Mouse (Mus musculus): ENCODE measurements around the gene 1700067P10Rik. TPM values are rescaled to one million over a fixed set of nuclear protein-coding genes. Genes with fewer than 3 reads are reported as not detected.

1700067P10Rik gene
- polyA plus RNA-seq, 1 experiment = not detected

DNA sequence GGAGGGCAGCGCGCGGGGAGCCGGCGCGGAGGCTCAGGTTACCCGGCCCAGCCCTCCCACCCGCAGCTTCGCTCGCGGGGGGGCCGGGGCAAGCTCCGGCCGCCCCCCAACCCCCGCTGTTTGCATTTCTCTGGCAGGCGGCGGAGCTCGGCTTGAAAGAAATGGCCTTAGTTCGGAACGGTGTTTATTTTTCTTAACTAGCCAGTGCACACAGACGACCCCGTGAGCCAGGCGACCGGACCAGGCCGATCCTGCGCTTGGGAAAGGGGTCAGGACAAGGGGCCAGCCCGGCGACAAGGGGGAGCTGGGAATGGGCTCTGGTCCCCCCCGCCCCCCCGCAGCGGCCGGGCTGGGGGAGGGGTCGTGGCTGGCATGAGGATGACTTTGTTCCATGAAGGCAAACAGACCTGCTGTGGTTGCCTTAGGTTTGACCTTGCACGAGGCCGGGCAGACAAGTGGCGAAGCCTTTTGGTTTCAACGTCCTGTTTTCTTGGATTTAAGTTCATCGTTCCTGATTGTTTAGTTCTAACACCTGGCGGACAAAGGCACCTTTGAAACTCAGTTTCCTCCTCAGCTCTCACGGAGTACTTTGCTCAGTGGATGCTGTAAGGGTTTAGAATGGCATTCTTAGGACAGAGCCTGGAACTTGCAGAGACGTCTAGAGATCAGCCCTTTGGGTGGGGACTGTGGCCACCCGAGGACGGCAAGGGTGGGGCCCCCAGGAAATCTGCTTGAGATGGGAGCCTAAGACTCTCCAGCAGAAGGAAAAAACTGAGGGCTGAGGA, 8.8 kb downstream of the 1700067P10Rik start:
- no peak overlapping the region for H3ac ChIP-seq (ENCODE audit: control insufficient read depth, insufficient read length, low read depth)
- H3K36me3 ChIP-seq (ENCODE audit: control insufficient read depth, insufficient read depth) = no peaks in the 10 kb centered on the region
- no peaks in the 10 kb centered on the region for H3K79me2 ChIP-seq (ENCODE audit: control insufficient read depth, insufficient read depth)
- TF ChIP-seq MYOD1 (IDR thresholded peaks at IDR 0.05; ENCODE audit: control insufficient read depth, insufficient read length, low read depth) = no peak
- TF ChIP-seq CTCF (IDR thresholded peaks at IDR 0.05; ENCODE audit: control insufficient read depth, insufficient read depth, insufficient read length) = no peak
- no peak for TF ChIP-seq MAX (IDR thresholded peaks at IDR 0.05)
- no peak for TF ChIP-seq FOSL1 (IDR thresholded peaks at IDR 0.05; ENCODE audit: insufficient read depth, low read length, poor library complexity, severe bottlenecking)
- no peak for TF ChIP-seq MYOG (IDR thresholded peaks at IDR 0.05; ENCODE audit: control insufficient read depth, extremely low read depth, insufficient read length)
- no peak for TF ChIP-seq CEBPB (IDR thresholded peaks at IDR 0.05; ENCODE audit: low read depth)
- no peak for TF ChIP-seq USF1 (IDR thresholded peaks at IDR 0.05; ENCODE audit: low read depth)
- H3K4me3 ChIP-seq (ENCODE audit: insufficient read depth, poor library complexity, severe bottlenecking) = no peak overlapping the region
- H3K79me3 ChIP-seq (ENCODE audit: low read depth) = no peaks in the 10 kb centered on the region
- peaks cover 53% of the 10 kb centered on the region for H3K27me3 ChIP-seq (ENCODE audit: control insufficient read depth, insufficient read depth, insufficient read length)

DNA sequence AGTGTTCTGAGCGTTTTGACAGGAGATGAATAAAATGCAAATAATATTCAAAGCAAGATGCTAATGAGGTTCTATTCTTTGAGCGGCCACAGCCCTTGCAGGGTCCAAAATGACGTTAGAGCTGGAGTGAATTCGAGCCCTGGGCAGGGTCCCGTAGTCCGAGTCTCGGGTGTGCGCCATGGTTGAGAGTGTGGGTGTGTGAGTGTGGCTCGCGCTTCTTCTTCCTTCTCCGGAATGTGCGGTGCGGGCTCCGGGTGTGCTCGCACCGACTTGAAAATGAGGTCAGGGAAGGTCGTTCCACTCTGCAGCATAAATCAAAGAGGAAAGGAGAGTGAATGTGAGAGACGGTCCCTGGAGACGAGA, 9.4 kb downstream of the 1700067P10Rik start:
- H3K79me3 ChIP-seq (ENCODE audit: low read depth) = no peaks in the 10 kb centered on the region
- H3K4me3 ChIP-seq (ENCODE audit: insufficient read depth, poor library complexity, severe bottlenecking) = no peak overlapping the region
- no peak overlapping the region for H3ac ChIP-seq (ENCODE audit: control insufficient read depth, insufficient read length, low read depth)
- TF ChIP-seq MYOG (IDR thresholded peaks at IDR 0.05; ENCODE audit: control insufficient read depth, extremely low read depth, insufficient read length) (no peak), CTCF (IDR thresholded peaks at IDR 0.05; ENCODE audit: control insufficient read depth, insufficient read depth, insufficient read length) (no peak), FOSL1 (IDR thresholded peaks at IDR 0.05; ENCODE audit: insufficient read depth, low read length, poor library complexity, severe bottlenecking) (no peak), MYOD1 (IDR thresholded peaks at IDR 0.05; ENCODE audit: control insufficient read depth, insufficient read length, low read depth) (no peak), CEBPB (IDR thresholded peaks at IDR 0.05; ENCODE audit: low read depth) (no peak), USF1 (IDR thresholded peaks at IDR 0.05; ENCODE audit: low read depth) (no peak), MAX (IDR thresholded peaks at IDR 0.05) (no peak)
- no peaks in the 10 kb centered on the region for H3K36me3 ChIP-seq (ENCODE audit: control insufficient read depth, insufficient read depth)
- peaks cover 53% of the 10 kb centered on the region for H3K27me3 ChIP-seq (ENCODE audit: control insufficient read depth, insufficient read depth, insufficient read length)
- no peaks in the 10 kb centered on the region for H3K79me2 ChIP-seq (ENCODE audit: control insufficient read depth, insufficient read depth)

DNA sequence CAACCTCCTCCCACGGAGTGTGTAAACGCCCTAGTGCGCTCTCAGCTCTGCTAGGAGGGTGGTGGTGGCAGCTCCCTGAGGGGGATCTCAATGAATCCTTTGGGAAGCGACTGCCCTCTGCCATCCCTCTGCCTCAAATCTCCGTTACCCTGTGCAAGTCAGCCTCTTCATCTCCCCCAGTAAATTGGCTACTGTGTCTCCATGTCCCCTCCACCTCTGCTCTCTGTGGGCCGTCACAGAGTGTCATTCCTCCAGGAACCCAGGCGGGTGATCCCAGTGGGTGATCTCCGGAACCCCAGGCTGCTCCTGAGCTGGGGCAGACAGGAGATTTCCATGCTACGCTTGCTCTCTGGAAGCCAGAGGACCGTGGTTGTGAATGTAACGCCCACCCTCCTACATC, 10.2 kb downstream of the 1700067P10Rik start:
- H3K79me3 ChIP-seq (ENCODE audit: low read depth) = no peaks in the 10 kb centered on the region
- no peaks in the 10 kb centered on the region for H3K79me2 ChIP-seq (ENCODE audit: control insufficient read depth, insufficient read depth)
- peaks cover 53% of the 10 kb centered on the region for H3K27me3 ChIP-seq (ENCODE audit: control insufficient read depth, insufficient read depth, insufficient read length)
- no peaks in the 10 kb centered on the region for H3K36me3 ChIP-seq (ENCODE audit: control insufficient read depth, insufficient read depth)
- no peak overlapping the region for H3K4me3 ChIP-seq (ENCODE audit: insufficient read depth, poor library complexity, severe bottlenecking)
- H3ac ChIP-seq (ENCODE audit: control insufficient read depth, insufficient read length, low read depth) = no peak overlapping the region
- TF ChIP-seq CTCF (IDR thresholded peaks at IDR 0.05; ENCODE audit: control insufficient read depth, insufficient read depth, insufficient read length) = no peak
- no peak for TF ChIP-seq USF1 (IDR thresholded peaks at IDR 0.05; ENCODE audit: low read depth)
- TF ChIP-seq CEBPB (IDR thresholded peaks at IDR 0.05; ENCODE audit: low read depth) = no peak
- no peak for TF ChIP-seq MYOD1 (IDR thresholded peaks at IDR 0.05; ENCODE audit: control insufficient read depth, insufficient read length, low read depth)
- TF ChIP-seq FOSL1 (IDR thresholded peaks at IDR 0.05; ENCODE audit: insufficient read depth, low read length, poor library complexity, severe bottlenecking) = no peak
- no peak for TF ChIP-seq MAX (IDR thresholded peaks at IDR 0.05)
- TF ChIP-seq MYOG (IDR thresholded peaks at IDR 0.05; ENCODE audit: control insufficient read depth, extremely low read depth, insufficient read length) = no peak

DNA sequence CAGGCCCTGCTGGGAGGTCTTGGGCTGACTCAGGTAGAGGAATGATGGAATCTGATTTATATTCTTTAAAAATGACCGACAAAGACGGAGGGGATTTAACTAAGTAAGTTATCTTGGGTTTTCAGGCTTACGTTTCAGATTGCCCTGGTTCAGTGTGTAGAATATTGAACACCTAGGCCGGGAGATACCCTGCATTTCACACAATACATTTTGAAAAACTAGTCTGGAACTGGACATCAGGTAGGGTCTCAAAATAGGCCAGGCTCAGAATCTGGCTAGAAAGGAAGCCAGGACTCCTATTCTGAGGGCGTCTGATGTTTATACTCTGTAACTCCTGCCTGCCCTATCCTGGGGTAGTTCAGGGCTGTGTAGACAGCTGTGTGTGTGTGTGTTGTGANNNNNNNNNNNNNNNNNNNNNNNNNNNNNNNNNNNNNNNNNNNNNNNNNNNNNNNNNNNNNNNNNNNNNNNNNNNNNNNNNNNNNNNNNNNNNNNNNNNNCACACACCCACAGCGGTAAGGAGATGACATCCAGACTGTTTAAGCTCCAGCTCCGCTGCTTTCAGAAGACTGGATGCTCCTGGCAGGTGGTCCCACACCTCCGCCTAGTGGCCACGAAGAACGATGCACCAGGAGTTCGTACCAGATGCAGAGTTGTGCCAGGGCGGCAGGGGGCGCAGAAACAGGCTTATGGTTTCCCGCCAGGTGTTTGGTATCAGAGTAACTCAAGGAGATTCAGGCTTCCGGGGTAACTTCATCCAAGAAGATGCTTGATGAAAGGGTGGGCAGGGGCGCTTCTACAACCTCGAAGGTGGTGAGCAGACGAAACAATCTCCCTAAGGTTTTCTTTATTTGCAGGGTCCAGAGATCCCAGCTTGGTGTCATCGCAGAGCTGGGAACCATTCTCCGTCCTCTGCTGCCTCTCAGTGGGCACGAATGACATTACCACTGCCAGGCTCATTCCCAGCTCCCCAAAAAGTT, 11.6 kb downstream of the 1700067P10Rik start:
- H3K36me3 ChIP-seq (ENCODE audit: control insufficient read depth, insufficient read depth) = no peaks in the 10 kb centered on the region
- H3K4me3 ChIP-seq (ENCODE audit: insufficient read depth, poor library complexity, severe bottlenecking) = no peak overlapping the region
- H3ac ChIP-seq (ENCODE audit: control insufficient read depth, insufficient read length, low read depth) = no peak overlapping the region
- no peaks in the 10 kb centered on the region for H3K79me3 ChIP-seq (ENCODE audit: low read depth)
- H3K27me3 ChIP-seq (ENCODE audit: control insufficient read depth, insufficient read depth, insufficient read length) = peaks cover 44% of the 10 kb centered on the region
- peak; percentile 98 for TF ChIP-seq CTCF (IDR thresholded peaks at IDR 0.05; ENCODE audit: control insufficient read depth, insufficient read depth, insufficient read length)
- no peak for TF ChIP-seq MAX (IDR thresholded peaks at IDR 0.05)
- H3K79me2 ChIP-seq (ENCODE audit: control insufficient read depth, insufficient read depth) = no peaks in the 10 kb centered on the region

DNA sequence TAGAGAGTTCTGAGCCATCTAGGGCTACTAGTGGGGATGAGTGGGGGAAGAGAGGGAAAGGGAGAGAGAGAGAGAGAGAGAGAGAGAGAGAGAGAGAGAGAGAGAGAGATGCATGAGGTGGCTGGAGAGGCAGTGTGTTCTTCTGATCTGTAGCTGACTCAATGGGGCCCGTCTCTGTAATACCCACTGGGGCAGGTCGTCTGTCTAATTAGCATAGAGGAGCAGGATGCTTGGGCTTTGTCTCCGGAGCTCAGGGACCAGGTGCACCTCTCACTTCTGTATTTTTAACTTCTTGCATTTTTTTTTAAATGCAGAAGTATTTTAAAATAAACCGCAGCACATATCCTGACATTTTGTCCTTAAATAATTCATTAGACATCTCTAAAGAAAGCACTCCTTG, 18.2 kb downstream of the 1700067P10Rik start:
- H3ac ChIP-seq (ENCODE audit: control insufficient read depth, insufficient read length, low read depth) = no peak overlapping the region
- no peaks in the 10 kb centered on the region for H3K36me3 ChIP-seq (ENCODE audit: control insufficient read depth, insufficient read depth)
- TF ChIP-seq MAX (IDR thresholded peaks at IDR 0.05) (no peak), CEBPB (IDR thresholded peaks at IDR 0.05; ENCODE audit: low read depth) (no peak), MYOG (IDR thresholded peaks at IDR 0.05; ENCODE audit: control insufficient read depth, extremely low read depth, insufficient read length) (no peak)
- H3K4me3 ChIP-seq (ENCODE audit: insufficient read depth, poor library complexity, severe bottlenecking) = no peak overlapping the region
- H3K79me2 ChIP-seq (ENCODE audit: control insufficient read depth, insufficient read depth) = no peaks in the 10 kb centered on the region
- H3K27me3 ChIP-seq (ENCODE audit: control insufficient read depth, insufficient read depth, insufficient read length) = peaks cover 7% of the 10 kb centered on the region
- H3K79me3 ChIP-seq (ENCODE audit: low read depth) = no peaks in the 10 kb centered on the region
